Mouse (Mus musculus): ENCODE results near the gene Txndc5. TPM values are rescaled to one million over a fixed set of nuclear protein-coding genes. Genes with fewer than 3 reads are reported as not detected.

Gene Txndc5
- polyA plus RNA-seq (2014; fragmentation: Illumina TruSeq; extraction: RNeasy Lipid Tissue Mini Kit (QIAGEN cat#74804); ENCODE audit: low read depth, low replicate concordance): 39.4 TPM

GRCm38 (mm10) chr13:38528687-38529294, at the start of gene Txndc5:
TSS of gene Txndc5 (minus strand) at chr13:38528824.

Other genes starting within 250 kb of the Txndc5 start
- gene Bmp6, start 183.7 kb downstream of the Txndc5 start, polyA plus RNA-seq (2014; fragmentation: Illumina TruSeq; extraction: RNeasy Lipid Tissue Mini Kit (QIAGEN cat#74804); ENCODE audit: low read depth, low replicate concordance): 2.6 TPM
- gene Bloc1s5, start 106.3 kb upstream of the Txndc5 start, polyA plus RNA-seq (2014; fragmentation: Illumina TruSeq; extraction: RNeasy Lipid Tissue Mini Kit (QIAGEN cat#74804); ENCODE audit: low read depth, low replicate concordance): 8.8 TPM
- 51.7 TPM for gene Eef1e1, start 130.2 kb upstream of the Txndc5 start, polyA plus RNA-seq (2014; fragmentation: Illumina TruSeq; extraction: RNeasy Lipid Tissue Mini Kit (QIAGEN cat#74804); ENCODE audit: low read depth, low replicate concordance)

Measured in adrenal gland, adult 10 weeks (tissue).